Mouse (Mus musculus) heart, embryonic 13.5 days (tissue): ENCODE measurements around the gene Hunk. TPM values are rescaled to one million over a fixed set of nuclear protein-coding genes. Genes with fewer than 3 reads are reported as not detected.

Experiments used
- ATAC-seq: fragments of 200-750 bp; cut with Nextera tagmentation; 2 replicates; pipeline ENCODE4 v1.8.0; 2017; ENCODE audit warnings: moderate TSS enrichment; ENCODE audit not compliant: insufficient number of reproducible peaks, low FRiP score, low TSS enrichment; ENCODE audit errors: extremely low read depth
- H3K27ac ChIP-seq: fragments of 300-500 bp; sonication (generic); replicated peaks from 2 replicates; pipeline ENCODE4 v1.5.1; 2015; ENCODE audit warnings: moderate library complexity, mild to moderate bottlenecking, inconsistent platforms
- H3K27me3 ChIP-seq: fragments of 300-500 bp; sonication (generic); replicated peaks from 2 replicates; pipeline ENCODE4 v1.6.1; 2015; ENCODE audit warnings: mild to moderate bottlenecking, inconsistent platforms
- H3K36me3 ChIP-seq: fragments of 300-500 bp; sonication (generic); 2 replicates; pipeline ENCODE4 v1.6.1; 2015; ENCODE audit warnings: mild to moderate bottlenecking, inconsistent platforms
- H3K4me1 ChIP-seq: fragments of 300-500 bp; sonication (generic); 2 replicates; pipeline ENCODE4 v1.6.1; 2015; ENCODE audit warnings: inconsistent platforms
- H3K4me2 ChIP-seq: fragments of 300-500 bp; sonication (generic); 2 replicates; pipeline ENCODE4 v1.6.1; 2015; ENCODE audit warnings: inconsistent platforms, mild to moderate bottlenecking, moderate library complexity
- H3K4me3 ChIP-seq: fragments of 300-500 bp; sonication (generic); 2 replicates; pipeline ENCODE4 v1.5.1; 2015; ENCODE audit warnings: moderate library complexity, mild to moderate bottlenecking, inconsistent platforms
- H3K9ac ChIP-seq: fragments of 300-500 bp; sonication (generic); 2 replicates; pipeline ENCODE4 v1.6.1; 2015; ENCODE audit warnings: inconsistent platforms, mild to moderate bottlenecking, moderate library complexity
- H3K9me3 ChIP-seq: fragments of 300-500 bp; sonication (generic); 2 replicates; pipeline ENCODE4 v1.6.1; 2016; ENCODE audit warnings: inconsistent platforms
- WGBS: fragments of 180-500 bp; shearing (Covaris S2); methylation state at CpG from one replicate; pipeline ENCODE4 v1.1.7; 2015; ENCODE audit warnings: mixed read lengths; 5-methylcytosine and 5-hydroxymethylcytosine counted together
- polyA plus RNA-seq: library from polyadenylated mRNA; unstranded; fragments of >200 nt; fragmentation: Nextera tagmentation; extraction: Ambion mirVana; gene quantifications from 2 replicates; pipeline ENCODE4 v1.2.1, GENCODE M21; 2015

Hunk gene
- polyA plus RNA-seq, 1 experiment from 2014 or later = 10.6 TPM

DNA sequence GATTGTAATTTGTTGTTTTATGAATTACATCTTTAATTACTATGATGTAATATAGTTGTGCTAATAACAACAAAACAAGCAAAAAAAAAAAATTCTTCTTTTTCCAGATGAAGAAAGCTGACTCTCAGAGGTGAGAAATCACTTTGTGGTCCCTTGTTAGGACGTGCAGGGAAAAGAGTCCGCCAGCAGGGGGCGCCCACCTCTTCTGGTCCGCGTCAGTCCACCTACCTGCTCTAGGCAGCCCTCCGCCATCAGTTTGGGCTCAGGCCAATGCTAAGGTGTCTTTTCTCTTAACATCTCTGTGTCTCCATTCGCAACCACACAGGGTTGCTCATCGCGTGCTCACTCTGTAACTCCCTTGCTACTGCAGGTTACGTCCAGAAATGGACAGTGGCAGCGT lies 5.9 kb upstream of the Hunk start:
- H3K27ac ChIP-seq = no peak overlapping the region
- 0 out of 2 replicates have a peak, but pooled peaks cover 3% of the 10 kb centered on the region for H3K9me3 ChIP-seq
- no peaks in the 10 kb centered on the region for H3K36me3 ChIP-seq
- no peak overlapping the region for H3K4me2 ChIP-seq
- H3K27me3 ChIP-seq = peaks cover 14% of the 10 kb centered on the region; the same call in 1 of the 2 replicates
- H3K9ac ChIP-seq = no peak overlapping the region
- peaks cover 24% of the 10 kb centered on the region for H3K4me1 ChIP-seq
- peak; percentile 31; the same call in 1 of the 2 replicates for ATAC-seq
- WGBS = 17% methylated on average over 11 of the region's 11 CpGs
- no peak overlapping the region for H3K4me3 ChIP-seq

GRCm38 (mm10) chr16:90381633-90382032 lies 4.2 kb upstream of the Hunk start:
- H3K36me3 ChIP-seq = no peaks in the 10 kb centered on the region
- H3K4me2 ChIP-seq = no peak overlapping the region
- H3K27me3 ChIP-seq = peaks cover 14% of the 10 kb centered on the region; the same call in 1 of the 2 replicates
- no peak for ATAC-seq
- no peak overlapping the region for H3K4me3 ChIP-seq
- H3K9me3 ChIP-seq = 0 out of 2 replicates have a peak, but pooled peaks cover 3% of the 10 kb centered on the region
- H3K9ac ChIP-seq = no peak overlapping the region
- H3K4me1 ChIP-seq = peaks cover 25% of the 10 kb centered on the region
- no peak overlapping the region for H3K27ac ChIP-seq
- 90% methylated on average over 3 of the region's 3 CpGs for WGBS

GRCm38 (mm10) chr16:90382701-90383280 lies 3.0 kb upstream of the Hunk start:
- H3K36me3 ChIP-seq = no peaks in the 10 kb centered on the region
- WGBS = 72% methylated on average over 10 of the region's 10 CpGs
- H3K4me2 ChIP-seq = no peak overlapping the region
- ATAC-seq = no peak
- H3K9ac ChIP-seq = no peak overlapping the region
- peaks cover 14% of the 10 kb centered on the region; the same call in 1 of the 2 replicates for H3K27me3 ChIP-seq
- H3K27ac ChIP-seq = no peak overlapping the region
- 0 out of 2 replicates have a peak, but pooled peaks cover 3% of the 10 kb centered on the region for H3K9me3 ChIP-seq
- H3K4me3 ChIP-seq = no peak overlapping the region
- peaks cover 31% of the 10 kb centered on the region for H3K4me1 ChIP-seq

- Histone ChIP-seq H3K27me3 (peaks cover 14% of the 10 kb centered on the region; the same call in 1 of the 2 replicates), H3K36me3 (no peaks in the 10 kb centered on the region), H3K27ac (peak overlapping the region; percentile 42), H3K9me3 (0 out of 2 replicates have a peak, but pooled peaks cover 3% of the 10 kb centered on the region), H3K4me1 (peaks cover 43% of the 10 kb centered on the region), H3K9ac (no peak overlapping the region), H3K4me3 (no peak overlapping the region), H3K4me2 (no peak overlapping the region)
- no peak for ATAC-seq
- WGBS = 52% methylated on average over 3 of the region's 3 CpGs
Measured at GRCm38 (mm10) chr16:90384058-90384457, 1.8 kb upstream of the Hunk start.

GRCm38 (mm10) chr16:90384846-90385245 lies 967 bp upstream of the Hunk start:
- 9% methylated on average over 12 of the region's 12 CpGs for WGBS
- peak overlapping the region; percentile 89 for H3K9ac ChIP-seq
- H3K9me3 ChIP-seq = 0 out of 2 replicates have a peak, but pooled peaks cover 3% of the 10 kb centered on the region
- no peak for ATAC-seq
- H3K27ac ChIP-seq = peak overlapping the region; percentile 94
- H3K4me3 ChIP-seq = peak overlapping the region; percentile 71
- peaks cover 14% of the 10 kb centered on the region; the same call in 1 of the 2 replicates for H3K27me3 ChIP-seq
- H3K36me3 ChIP-seq = peaks cover under 1% of the 10 kb centered on the region; the same call in 1 of the 2 replicates
- H3K4me1 ChIP-seq = peaks cover 51% of the 10 kb centered on the region
- H3K4me2 ChIP-seq = peak overlapping the region; percentile 84

DNA sequence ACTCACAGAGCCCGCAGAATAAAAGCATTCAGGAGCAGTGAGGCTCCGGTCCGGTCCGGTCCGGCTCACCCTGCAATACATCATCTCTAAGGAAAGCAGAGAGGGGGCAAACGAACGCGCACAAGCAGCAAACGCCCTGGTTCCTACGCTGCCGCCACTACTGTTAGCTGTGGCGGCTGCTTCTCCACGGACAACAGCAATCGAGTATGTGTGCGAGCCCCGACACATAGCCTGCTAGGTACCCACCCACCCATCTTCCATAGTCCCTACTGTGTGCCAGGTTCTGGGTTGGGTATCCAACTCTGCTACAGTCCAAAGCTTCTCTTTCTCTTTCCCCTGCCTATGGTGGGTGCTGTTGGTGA lies 506 bp upstream of the Hunk start:
- under 1% methylated on average over 16 of the region's 16 CpGs for WGBS
- H3K27ac ChIP-seq = peak overlapping the region; percentile 94
- H3K36me3 ChIP-seq = peaks cover 5% of the 10 kb centered on the region
- H3K9ac ChIP-seq = peak overlapping the region; percentile 89
- H3K4me1 ChIP-seq = peaks cover 55% of the 10 kb centered on the region
- ATAC-seq = no peak
- 0 out of 2 replicates have a peak, but pooled peaks cover 3% of the 10 kb centered on the region for H3K9me3 ChIP-seq
- H3K4me2 ChIP-seq = peak overlapping the region; percentile 84
- H3K4me3 ChIP-seq = peak overlapping the region; percentile 71
- peaks cover 11% of the 10 kb centered on the region; the same call in 1 of the 2 replicates for H3K27me3 ChIP-seq

- peaks cover 11% of the 10 kb centered on the region; the same call in 1 of the 2 replicates for H3K27me3 ChIP-seq
- under 1% methylated on average over 48 of the region's 49 CpGs for WGBS
- peak overlapping the region; percentile 89 for H3K9ac ChIP-seq
- peaks cover 19% of the 10 kb centered on the region for H3K36me3 ChIP-seq
- H3K4me3 ChIP-seq = peak overlapping the region; percentile 71
- no peak for ATAC-seq
- peaks cover 66% of the 10 kb centered on the region for H3K4me1 ChIP-seq
- H3K27ac ChIP-seq = peak overlapping the region; percentile 94
- H3K4me2 ChIP-seq = peak overlapping the region; percentile 84
- peaks cover 6% of the 10 kb centered on the region; the same call in 1 of the 2 replicates for H3K9me3 ChIP-seq
Measured at GRCm38 (mm10) chr16:90386514-90387160, 824 bp downstream of the Hunk start.

DNA sequence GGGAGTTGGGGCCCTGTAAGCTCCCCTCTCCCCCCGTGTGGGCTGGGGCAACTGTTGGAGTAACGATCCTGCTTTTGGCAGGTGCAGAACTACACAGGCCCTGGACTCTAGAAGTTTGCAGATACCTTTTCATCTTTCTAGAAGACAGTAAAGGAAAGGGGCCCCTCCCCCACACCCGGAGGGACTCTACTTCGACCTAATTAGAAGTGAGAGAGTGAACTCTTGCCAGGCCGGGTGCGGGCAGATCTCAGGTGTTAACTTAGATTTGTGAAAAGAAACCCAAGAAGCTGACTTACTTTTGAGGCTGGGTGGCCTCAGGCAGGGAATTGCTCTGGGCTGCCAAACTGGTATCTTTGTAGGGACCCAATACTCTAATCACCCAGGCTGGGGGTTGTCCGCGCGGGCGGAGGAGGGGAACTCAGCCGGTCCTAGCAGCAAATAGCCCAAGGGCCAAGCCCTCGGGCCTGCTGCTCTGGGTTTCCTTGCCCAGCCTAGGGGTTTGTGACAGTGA lies 1.4 kb downstream of the Hunk start:
- peaks cover 5% of the 10 kb centered on the region; the same call in 1 of the 2 replicates for H3K9me3 ChIP-seq
- peak overlapping the region; percentile 71 for H3K4me3 ChIP-seq
- H3K9ac ChIP-seq = peak overlapping the region; percentile 89
- no peak for ATAC-seq
- under 1% methylated on average over 12 of the region's 12 CpGs for WGBS
- peaks cover 24% of the 10 kb centered on the region for H3K36me3 ChIP-seq
- H3K27me3 ChIP-seq = peaks cover 11% of the 10 kb centered on the region; the same call in 1 of the 2 replicates
- peak overlapping the region; percentile 84 for H3K4me2 ChIP-seq
- peaks cover 67% of the 10 kb centered on the region for H3K4me1 ChIP-seq
- H3K27ac ChIP-seq = peak overlapping the region; percentile 94

DNA sequence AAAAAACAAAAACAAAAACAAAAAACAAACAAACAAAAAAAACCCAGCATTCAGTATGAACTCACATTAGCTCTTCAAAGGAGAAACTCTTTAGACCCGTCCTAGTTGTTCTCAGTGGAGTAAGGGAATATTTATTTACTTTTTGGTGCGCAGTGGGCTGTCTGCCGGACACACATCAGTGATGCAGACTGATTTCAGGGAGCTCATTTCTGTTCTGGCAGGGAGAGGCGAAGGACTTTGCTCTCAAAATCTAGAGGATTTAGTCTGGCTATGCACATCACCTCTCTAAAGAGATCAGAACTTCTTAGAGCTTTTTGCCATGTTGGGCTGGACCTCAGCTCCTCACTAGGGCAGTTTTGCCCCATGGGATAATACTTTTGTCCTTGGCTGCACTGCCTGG lies 2.1 kb downstream of the Hunk start:
- Histone ChIP-seq H3K4me1 (peaks cover 68% of the 10 kb centered on the region), H3K27me3 (peaks cover 9% of the 10 kb centered on the region; the same call in 1 of the 2 replicates), H3K9ac (peak overlapping the region; percentile 89), H3K4me2 (peak overlapping the region; percentile 84), H3K36me3 (peaks cover 31% of the 10 kb centered on the region), H3K9me3 (peaks cover 5% of the 10 kb centered on the region; the same call in 1 of the 2 replicates), H3K27ac (peak overlapping the region; percentile 82), H3K4me3 (peak overlapping the region; percentile 71)
- no peak for ATAC-seq
- WGBS = 45% methylated on average over 4 of the region's 4 CpGs

- Histone ChIP-seq H3K4me3 (peak overlapping the region; percentile 71), H3K9me3 (peaks cover 5% of the 10 kb centered on the region; the same call in 1 of the 2 replicates), H3K36me3 (peaks cover 37% of the 10 kb centered on the region), H3K27me3 (no peaks in the 10 kb centered on the region), H3K27ac (peak overlapping the region; percentile 82), H3K4me1 (peaks cover 68% of the 10 kb centered on the region), H3K4me2 (peak overlapping the region; percentile 84), H3K9ac (peak overlapping the region; percentile 89)
- 27% methylated on average over 15 of the region's 15 CpGs for WGBS
- ATAC-seq = no peak
Measured at GRCm38 (mm10) chr16:90389103-90389750, 3.4 kb downstream of the Hunk start.

GRCm38 (mm10) chr16:90390731-90391130 lies 4.9 kb downstream of the Hunk start:
- 85% methylated on average over 16 of the region's 16 CpGs for WGBS

More at GRCm38 (mm10) chr16:90390731-90391130, 4.9 kb downstream of the Hunk start:
- peaks cover 75% of the 10 kb centered on the region for H3K4me1 ChIP-seq
- no peak overlapping the region for H3K9ac ChIP-seq
- H3K36me3 ChIP-seq = peaks cover 37% of the 10 kb centered on the region
- no peak overlapping the region for H3K27ac ChIP-seq
- H3K9me3 ChIP-seq = peaks cover 5% of the 10 kb centered on the region; the same call in 1 of the 2 replicates
- H3K4me2 ChIP-seq = peak overlapping the region; percentile 84; the same call in 1 of the 2 replicates
- H3K4me3 ChIP-seq = no peak overlapping the region
- ATAC-seq = no peak
- H3K27me3 ChIP-seq = no peaks in the 10 kb centered on the region
